Mouse (Mus musculus): Measurements from ENCODE around the gene Plppr5. TPM values are rescaled to one million over a fixed set of nuclear protein-coding genes. Genes with fewer than 3 reads are reported as not detected.

Gene Plppr5
- polyA plus RNA-seq, 1 experiment from 2014 or later = 1.8 TPM

- no peak overlapping the region for H3K9ac ChIP-seq (ENCODE audit: low read depth, low read length)
- no peaks in the 10 kb centered on the region for H3K36me3 ChIP-seq (ENCODE audit: control insufficient read depth, insufficient read depth)
- no peaks in the 10 kb centered on the region for H3K4me1 ChIP-seq (replicated peaks; ENCODE audit: control insufficient read depth, insufficient read depth, low read length)
- WGBS = 94% methylated on average over 2 of the region's 2 CpGs
- no peaks in the 10 kb centered on the region for H3K9me3 ChIP-seq (ENCODE audit: control insufficient read depth)
- no peak overlapping the region for H3K4me2 ChIP-seq (replicated peaks; ENCODE audit: low read depth)
- no peak overlapping the region for H3K4me3 ChIP-seq (ENCODE audit: low read depth, low read length)
- ATAC-seq = no peak
- TF ChIP-seq CTCF (IDR thresholded peaks at IDR 0.05; ENCODE audit: low read depth) = no peak
- no peak overlapping the region for H3K27ac ChIP-seq (ENCODE audit: low read depth, low read length)
- peaks cover 20% of the 10 kb centered on the region for H3K27me3 ChIP-seq (replicated peaks; ENCODE audit: control insufficient read depth, insufficient read depth, low read length)
Observed at GRCm38 (mm10) chr3:117577349-117577748, 2.7 kb downstream of the Plppr5 start.

- no peak overlapping the region for H3K4me3 ChIP-seq (ENCODE audit: low read depth, low read length)
- no peak overlapping the region for H3K9ac ChIP-seq (ENCODE audit: low read depth, low read length)
- TF ChIP-seq CTCF (IDR thresholded peaks at IDR 0.05; ENCODE audit: low read depth) = no peak
- WGBS = 86% methylated on average over 2 of the region's 2 CpGs
- no peaks in the 10 kb centered on the region for H3K4me1 ChIP-seq (replicated peaks; ENCODE audit: control insufficient read depth, insufficient read depth, low read length)
- no peak overlapping the region for H3K27ac ChIP-seq (ENCODE audit: low read depth, low read length)
- no peaks in the 10 kb centered on the region for H3K27me3 ChIP-seq (replicated peaks; ENCODE audit: control insufficient read depth, insufficient read depth, low read length)
- H3K4me2 ChIP-seq (replicated peaks; ENCODE audit: low read depth) = no peak overlapping the region
- no peak for ATAC-seq
- no peaks in the 10 kb centered on the region for H3K36me3 ChIP-seq (ENCODE audit: control insufficient read depth, insufficient read depth)
- H3K9me3 ChIP-seq (ENCODE audit: control insufficient read depth) = no peaks in the 10 kb centered on the region
Observed at GRCm38 (mm10) chr3:117582628-117583027, 8.0 kb downstream of the Plppr5 start.

GRCm38 (mm10) chr3:117602404-117602803, 27.8 kb downstream of the Plppr5 start:
- no peaks in the 10 kb centered on the region for H3K9me3 ChIP-seq (ENCODE audit: control insufficient read depth)
- H3K4me2 ChIP-seq (replicated peaks; ENCODE audit: low read depth) = no peak overlapping the region
- no peak for TF ChIP-seq CTCF (IDR thresholded peaks at IDR 0.05; ENCODE audit: low read depth)
- no peak for ATAC-seq
- 79% methylated on average over 1 of the region's 1 CpGs for WGBS
- H3K27me3 ChIP-seq (replicated peaks; ENCODE audit: control insufficient read depth, insufficient read depth, low read length) = no peaks in the 10 kb centered on the region
- H3K4me3 ChIP-seq (ENCODE audit: low read depth, low read length) = no peak overlapping the region
- no peak overlapping the region for H3K27ac ChIP-seq (ENCODE audit: low read depth, low read length)
- H3K4me1 ChIP-seq (replicated peaks; ENCODE audit: control insufficient read depth, insufficient read depth, low read length) = no peaks in the 10 kb centered on the region
- H3K36me3 ChIP-seq (ENCODE audit: control insufficient read depth, insufficient read depth) = no peaks in the 10 kb centered on the region
- no peak overlapping the region for H3K9ac ChIP-seq (ENCODE audit: low read depth, low read length)

- Histone ChIP-seq H3K9ac (ENCODE audit: low read depth, low read length) (no peak overlapping the region), H3K4me1 (replicated peaks; ENCODE audit: control insufficient read depth, insufficient read depth, low read length) (no peaks in the 10 kb centered on the region), H3K36me3 (ENCODE audit: control insufficient read depth, insufficient read depth) (no peaks in the 10 kb centered on the region), H3K9me3 (ENCODE audit: control insufficient read depth) (no peaks in the 10 kb centered on the region), H3K4me2 (replicated peaks; ENCODE audit: low read depth) (no peak overlapping the region), H3K4me3 (ENCODE audit: low read depth, low read length) (no peak overlapping the region), H3K27ac (ENCODE audit: low read depth, low read length) (no peak overlapping the region), H3K27me3 (replicated peaks; ENCODE audit: control insufficient read depth, insufficient read depth, low read length) (no peaks in the 10 kb centered on the region)
- ATAC-seq = no peak
- no peak for TF ChIP-seq CTCF (IDR thresholded peaks at IDR 0.05; ENCODE audit: low read depth)
- 71% methylated on average over 2 of the region's 2 CpGs for WGBS
Observed at GRCm38 (mm10) chr3:117603458-117603857, 28.8 kb downstream of the Plppr5 start.

GRCm38 (mm10) chr3:117606383-117606782, 31.7 kb downstream of the Plppr5 start:
- no peak for ATAC-seq
- Histone ChIP-seq H3K4me3 (ENCODE audit: low read depth, low read length) (no peak overlapping the region), H3K36me3 (ENCODE audit: control insufficient read depth, insufficient read depth) (no peaks in the 10 kb centered on the region), H3K9me3 (ENCODE audit: control insufficient read depth) (no peaks in the 10 kb centered on the region), H3K4me1 (replicated peaks; ENCODE audit: control insufficient read depth, insufficient read depth, low read length) (no peaks in the 10 kb centered on the region), H3K9ac (ENCODE audit: low read depth, low read length) (no peak overlapping the region), H3K27me3 (replicated peaks; ENCODE audit: control insufficient read depth, insufficient read depth, low read length) (no peaks in the 10 kb centered on the region), H3K4me2 (replicated peaks; ENCODE audit: low read depth) (no peak overlapping the region), H3K27ac (ENCODE audit: low read depth, low read length) (no peak overlapping the region)
- no peak for TF ChIP-seq CTCF (IDR thresholded peaks at IDR 0.05; ENCODE audit: low read depth)

- Histone ChIP-seq H3K27me3 (replicated peaks; ENCODE audit: control insufficient read depth, insufficient read depth, low read length) (no peaks in the 10 kb centered on the region), H3K36me3 (ENCODE audit: control insufficient read depth, insufficient read depth) (no peaks in the 10 kb centered on the region), H3K4me1 (replicated peaks; ENCODE audit: control insufficient read depth, insufficient read depth, low read length) (no peaks in the 10 kb centered on the region), H3K27ac (ENCODE audit: low read depth, low read length) (no peak overlapping the region), H3K4me2 (replicated peaks; ENCODE audit: low read depth) (no peak overlapping the region), H3K9ac (ENCODE audit: low read depth, low read length) (no peak overlapping the region), H3K9me3 (ENCODE audit: control insufficient read depth) (no peaks in the 10 kb centered on the region), H3K4me3 (ENCODE audit: low read depth, low read length) (no peak overlapping the region)
- TF ChIP-seq CTCF (IDR thresholded peaks at IDR 0.05; ENCODE audit: low read depth) = no peak
- ATAC-seq = no peak
- 54% methylated on average over 5 of the region's 5 CpGs for WGBS
Observed at GRCm38 (mm10) chr3:117611453-117611852, 36.8 kb downstream of the Plppr5 start.

GRCm38 (mm10) chr3:117614856-117615255, 40.2 kb downstream of the Plppr5 start:
- ATAC-seq = no peak
- TF ChIP-seq CTCF (IDR thresholded peaks at IDR 0.05; ENCODE audit: low read depth) = no peak

More at GRCm38 (mm10) chr3:117614856-117615255, 40.2 kb downstream of the Plppr5 start:
- 74% methylated on average over 1 of the region's 1 CpGs for WGBS
- Histone ChIP-seq H3K4me3 (ENCODE audit: low read depth, low read length) (no peak overlapping the region), H3K36me3 (ENCODE audit: control insufficient read depth, insufficient read depth) (no peaks in the 10 kb centered on the region), H3K4me1 (replicated peaks; ENCODE audit: control insufficient read depth, insufficient read depth, low read length) (no peaks in the 10 kb centered on the region), H3K27ac (ENCODE audit: low read depth, low read length) (no peak overlapping the region), H3K27me3 (replicated peaks; ENCODE audit: control insufficient read depth, insufficient read depth, low read length) (no peaks in the 10 kb centered on the region), H3K4me2 (replicated peaks; ENCODE audit: low read depth) (no peak overlapping the region), H3K9me3 (ENCODE audit: control insufficient read depth) (no peaks in the 10 kb centered on the region), H3K9ac (ENCODE audit: low read depth, low read length) (no peak overlapping the region)

Measured in intestine, postnatal 0 days (tissue).